Mouse (Mus musculus) myocyte (in vitro differentiated cells): ENCODE results near the gene Map2k2. TPM values are rescaled to one million over a fixed set of nuclear protein-coding genes. Genes with fewer than 3 reads are reported as not detected.

Experiments used
- H3K27me3 ChIP-seq: one replicate; pipeline ENCODE4 v1.6.1; 2011; ENCODE audit not compliant: control insufficient read depth, insufficient read depth, insufficient read length
- H3K36me3 ChIP-seq: one replicate; pipeline ENCODE4 v1.6.1; 2011; ENCODE audit not compliant: control insufficient read depth, insufficient read depth
- H3K4me2 ChIP-seq: one replicate; pipeline ENCODE4 v1.6.1; 2011; ENCODE audit warnings: low read depth, control low read depth
- H3K4me3 ChIP-seq: one replicate; pipeline ENCODE4 v1.5.1; 2011; ENCODE audit warnings: mild to moderate bottlenecking, control low read depth, moderate library complexity
- H3K79me2 ChIP-seq: one replicate; pipeline ENCODE4 v1.6.1; 2011; ENCODE audit not compliant: control insufficient read depth, insufficient read depth
- H3ac ChIP-seq: one replicate; pipeline ENCODE4 v1.6.1; 2011; ENCODE audit not compliant: control insufficient read depth, insufficient read length
- CEBPB ChIP-seq: IDR thresholded peaks from 2 replicates; pipeline ENCODE4 v1.6.1; 2011; ENCODE audit warnings: mild to moderate bottlenecking, moderate library complexity; ENCODE audit not compliant: poor library complexity, insufficient read depth, severe bottlenecking
- E2F4 ChIP-seq: IDR thresholded peaks from one replicate; pipeline ENCODE4 v1.6.1; 2011; ENCODE audit warnings: mild to moderate bottlenecking, control low read depth, moderate library complexity; ENCODE audit not compliant: insufficient read depth
- MAX ChIP-seq: IDR thresholded peaks from one replicate; pipeline ENCODE4 v1.6.1; 2011; ENCODE audit warnings: low read depth, mild to moderate bottlenecking, control low read depth
- MYOD1 ChIP-seq, 3 experiments: IDR thresholded peaks; one replicate each; pipeline ENCODE4 v1.6.1; 2011; ENCODE audit warnings: control low read depth in 2 of 3, low read depth in 2 of 3, mild to moderate bottlenecking in 2 of 3, moderate library complexity in 1 of 3; ENCODE audit not compliant: insufficient read length in 2 of 3, control insufficient read depth in 1 of 3
- MYOG ChIP-seq, 3 experiments: IDR thresholded peaks; one replicate each; pipeline ENCODE4 v1.6.1; 2011; ENCODE audit warnings: control low read depth in 2 of 3, low read depth in 2 of 3, mild to moderate bottlenecking in 2 of 3; ENCODE audit not compliant: insufficient read length in 2 of 3, control insufficient read depth in 1 of 3, insufficient read depth in 1 of 3
- POLR2A ChIP-seq: IDR thresholded peaks from one replicate; pipeline ENCODE4 v1.6.1; 2011; ENCODE audit warnings: low read depth, mild to moderate bottlenecking, control low read depth, moderate library complexity; ENCODE audit not compliant: insufficient read length
- POLR2AphosphoS2 ChIP-seq: IDR thresholded peaks from one replicate; pipeline ENCODE4 v1.6.1; 2011; ENCODE audit warnings: low read depth, control low read depth; ENCODE audit not compliant: insufficient read length
- REST ChIP-seq: IDR thresholded peaks from one replicate; pipeline ENCODE4 v1.6.1; 2011; ENCODE audit warnings: mild to moderate bottlenecking, control low read depth, moderate library complexity; ENCODE audit not compliant: insufficient read depth, insufficient read length
- SRF ChIP-seq: IDR thresholded peaks from one replicate; pipeline ENCODE4 v1.6.1; 2011; ENCODE audit warnings: low read depth; ENCODE audit not compliant: control insufficient read depth, insufficient read length
- TCF12 ChIP-seq: IDR thresholded peaks from one replicate; pipeline ENCODE4 v1.6.1; 2011; ENCODE audit warnings: mild to moderate bottlenecking, control low read depth; ENCODE audit not compliant: poor library complexity, insufficient read depth, severe bottlenecking
- TCF3 ChIP-seq: IDR thresholded peaks from one replicate; pipeline ENCODE4 v1.6.1; 2011; ENCODE audit warnings: low read depth, control low read depth; ENCODE audit not compliant: insufficient read length
- USF1 ChIP-seq: IDR thresholded peaks from one replicate; pipeline ENCODE4 v1.6.1; 2011; ENCODE audit warnings: low read depth, mild to moderate bottlenecking, control low read depth, moderate library complexity
- polyA plus RNA-seq: library from polyadenylated mRNA; unstranded; fragments of >200 nt; fragmentation: generic; extraction: Trizol; gene quantifications from one replicate; pipeline ENCODE4 v1.2.1, GENCODE M21; 2012; ENCODE audit warnings: missing spikeins

Gene Map2k2
- polyA plus RNA-seq, 1 experiment: 126 TPM

DNA sequence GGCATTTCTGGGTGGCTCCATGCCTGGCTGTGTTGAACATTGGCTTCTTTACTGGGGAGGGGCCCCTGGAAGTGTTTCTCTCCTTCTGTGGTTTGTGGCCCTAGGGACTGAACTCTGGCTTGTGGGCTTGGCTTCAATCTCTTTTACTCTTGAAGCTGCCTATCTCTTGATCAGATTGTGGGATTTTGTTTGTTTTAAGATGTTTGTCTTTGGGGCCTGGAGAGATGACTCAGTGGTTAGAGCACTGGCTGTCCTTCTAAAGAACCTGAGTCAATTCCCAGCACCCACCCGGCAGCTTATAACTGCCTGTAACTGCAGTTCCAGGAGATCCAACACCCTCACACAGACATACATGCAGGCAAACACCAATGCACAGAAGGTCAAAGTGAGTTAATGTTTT lies 29.4 kb upstream of the Map2k2 start:
- TF ChIP-seq MAX (no peak), TCF3 (no peak), MYOG (IDR thresholded peaks at IDR 0.05; ENCODE audit: control insufficient read depth in 1 of 3, insufficient read depth in 1 of 3, insufficient read length in 2 of 3, low read depth in 2 of 3) (no peak)
- Histone ChIP-seq H3K4me3 (no peak overlapping the region), H3K4me2 (no peak overlapping the region), H3ac (no peak overlapping the region), H3K79me2 (peaks cover 1% of the 10 kb centered on the region), H3K27me3 (no peaks in the 10 kb centered on the region), H3K36me3 (peaks cover 4% of the 10 kb centered on the region)

DNA sequence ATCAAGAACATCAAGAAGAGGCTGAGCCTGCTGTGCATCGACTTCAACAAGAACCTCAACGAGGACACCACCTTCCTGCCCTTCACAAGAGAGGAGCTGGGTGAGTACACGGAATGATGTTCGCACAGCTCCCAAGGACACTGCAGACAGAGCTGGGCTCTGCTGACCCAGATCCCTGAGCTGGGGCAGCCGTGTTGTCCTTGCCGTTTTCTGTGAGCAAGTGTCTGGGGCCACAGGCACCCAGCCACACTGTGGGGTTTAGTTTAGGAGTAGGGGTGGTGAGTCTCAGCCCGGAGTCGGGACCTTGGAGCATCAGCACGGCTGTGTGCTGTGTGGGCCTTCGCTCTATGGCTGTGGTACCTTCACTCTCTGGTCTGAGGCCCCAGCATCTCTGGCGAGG lies 27.8 kb upstream of the Map2k2 start:
- no peak overlapping the region for H3ac ChIP-seq
- H3K4me2 ChIP-seq: no peak overlapping the region
- no peaks in the 10 kb centered on the region for H3K27me3 ChIP-seq
- no peak overlapping the region for H3K4me3 ChIP-seq
- no peaks in the 10 kb centered on the region for H3K79me2 ChIP-seq
- peaks cover 8% of the 10 kb centered on the region for H3K36me3 ChIP-seq
- TF ChIP-seq E2F4: no peak
- no peak for TF ChIP-seq POLR2A
- TF ChIP-seq TCF12: no peak
- no peak for TF ChIP-seq CEBPB
- TF ChIP-seq SRF: no peak
- no peak for TF ChIP-seq MAX
- no peak for TF ChIP-seq MYOD1 (IDR thresholded peaks at IDR 0.05; ENCODE audit: control insufficient read depth in 1 of 3, insufficient read length in 2 of 3, low read depth in 2 of 3)
- TF ChIP-seq MYOG (IDR thresholded peaks at IDR 0.05; ENCODE audit: control insufficient read depth in 1 of 3, insufficient read depth in 1 of 3, insufficient read length in 2 of 3, low read depth in 2 of 3): peak in 1 of 3 experiments; percentile 2

DNA sequence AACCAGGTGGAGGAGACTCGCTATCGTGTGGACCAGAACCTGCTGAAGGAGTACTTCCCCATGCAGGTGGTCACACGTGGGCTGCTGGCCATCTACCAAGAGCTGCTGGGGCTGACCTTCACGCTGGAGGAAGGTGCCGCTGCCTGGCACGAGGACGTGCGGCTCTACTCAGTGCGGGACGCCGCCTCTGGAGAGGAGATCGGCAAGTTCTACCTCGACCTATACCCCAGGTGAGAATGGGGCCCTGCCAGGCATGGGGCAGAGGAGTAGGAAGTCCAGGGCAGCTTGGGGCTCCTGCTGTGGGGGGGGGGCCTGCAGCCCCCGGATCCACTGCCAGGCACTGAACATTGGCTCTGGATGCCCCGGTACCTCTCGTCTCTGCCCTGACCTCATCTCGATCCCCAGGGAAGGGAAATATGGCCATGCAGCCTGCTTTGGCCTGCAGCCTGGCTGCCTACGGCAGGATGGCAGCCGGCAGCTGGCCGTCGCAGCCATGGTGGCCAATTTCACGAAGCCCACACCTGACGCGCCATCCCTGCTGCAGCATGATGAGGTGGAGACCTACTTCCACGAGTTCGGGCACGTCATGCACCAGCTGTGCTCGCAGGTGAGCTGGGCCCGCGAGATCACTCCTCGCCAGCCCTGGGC lies 25.6 kb upstream of the Map2k2 start:
- Histone ChIP-seq H3K4me3 (no peak overlapping the region), H3K4me2 (no peak overlapping the region), H3K79me2 (no peaks in the 10 kb centered on the region), H3K36me3 (peaks cover 4% of the 10 kb centered on the region), H3ac (no peak overlapping the region), H3K27me3 (no peaks in the 10 kb centered on the region)
- TF ChIP-seq POLR2A (no peak), USF1 (no peak), REST (no peak), MYOG (IDR thresholded peaks at IDR 0.05; ENCODE audit: control insufficient read depth in 1 of 3, insufficient read depth in 1 of 3, insufficient read length in 2 of 3, low read depth in 2 of 3) (no peak), MAX (no peak), POLR2AphosphoS2 (no peak), MYOD1 (IDR thresholded peaks at IDR 0.05; ENCODE audit: control insufficient read depth in 1 of 3, insufficient read length in 2 of 3, low read depth in 2 of 3) (no peak)

DNA sequence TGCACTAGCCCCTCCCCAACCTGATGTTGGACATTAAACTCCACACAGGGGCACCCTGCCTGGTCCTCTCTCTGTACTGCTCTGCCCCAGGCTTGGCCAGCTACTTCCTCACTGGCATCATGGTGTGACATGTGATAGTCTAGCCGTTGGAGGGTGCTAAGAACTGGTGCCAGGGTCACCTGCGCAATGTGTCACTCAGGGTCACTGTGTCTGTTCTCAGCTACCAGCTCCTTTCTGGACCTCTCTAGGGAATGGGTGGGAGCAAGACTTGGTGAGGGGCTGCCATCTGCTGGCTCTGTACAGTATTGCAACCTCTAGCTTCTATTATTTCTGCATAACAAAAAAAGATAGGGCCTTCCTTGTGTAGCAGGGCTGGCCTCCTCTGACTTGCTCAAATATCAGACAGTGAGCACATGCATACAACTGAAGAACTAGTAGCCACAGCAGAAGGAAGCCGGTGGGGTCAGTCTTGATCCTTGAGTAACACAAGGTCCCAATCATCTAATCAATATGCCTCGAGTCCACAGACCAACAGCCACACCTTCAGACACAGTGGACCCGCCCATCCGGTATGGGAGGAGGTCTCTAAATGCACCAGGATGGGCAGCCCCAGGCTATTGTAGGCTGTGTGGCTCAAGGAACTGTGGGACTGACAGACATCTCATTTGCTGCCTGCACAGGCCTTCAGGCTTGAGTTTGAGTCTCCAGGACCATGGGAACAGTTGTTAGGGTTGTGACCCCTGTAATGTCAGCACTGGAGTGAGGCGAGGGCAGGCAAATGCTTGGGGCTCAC lies 23.4 kb upstream of the Map2k2 start:
- Histone ChIP-seq H3K4me3 (no peak overlapping the region), H3K27me3 (no peaks in the 10 kb centered on the region), H3K36me3 (peaks cover 4% of the 10 kb centered on the region), H3ac (no peak overlapping the region), H3K4me2 (no peak overlapping the region), H3K79me2 (no peaks in the 10 kb centered on the region)
- TF ChIP-seq REST: no peak
- TF ChIP-seq USF1: no peak
- TF ChIP-seq POLR2AphosphoS2: no peak
- no peak for TF ChIP-seq MYOG (IDR thresholded peaks at IDR 0.05; ENCODE audit: control insufficient read depth in 1 of 3, insufficient read depth in 1 of 3, insufficient read length in 2 of 3, low read depth in 2 of 3)
- TF ChIP-seq TCF12: no peak
- TF ChIP-seq POLR2A: no peak
- no peak for TF ChIP-seq MAX
- TF ChIP-seq SRF: no peak
- TF ChIP-seq CEBPB: no peak
- TF ChIP-seq E2F4: no peak
- no peak for TF ChIP-seq TCF3
- no peak for TF ChIP-seq MYOD1 (IDR thresholded peaks at IDR 0.05; ENCODE audit: control insufficient read depth in 1 of 3, insufficient read length in 2 of 3, low read depth in 2 of 3)

DNA sequence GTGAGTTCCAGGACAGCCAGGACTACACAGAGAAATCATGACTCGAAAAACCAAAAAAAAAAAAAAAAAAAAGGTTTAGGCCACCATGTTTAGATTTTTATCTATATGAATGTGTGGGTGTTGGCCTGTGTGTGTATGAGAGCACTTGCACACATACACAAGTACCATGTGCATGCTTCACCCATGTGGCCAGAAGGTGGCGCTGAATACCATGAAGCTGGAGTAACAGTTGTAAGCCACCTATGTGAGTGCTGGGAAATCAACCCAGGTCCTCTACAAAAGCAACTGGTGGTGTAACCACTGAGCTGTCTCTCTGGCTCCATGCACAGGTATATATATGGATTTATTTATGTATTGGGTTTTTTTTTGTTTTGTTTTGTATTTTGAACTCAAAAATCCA lies 18.7 kb upstream of the Map2k2 start:
- Histone ChIP-seq H3K79me2 (no peaks in the 10 kb centered on the region), H3K27me3 (no peaks in the 10 kb centered on the region), H3K36me3 (peaks cover 1% of the 10 kb centered on the region), H3K4me2 (no peak overlapping the region), H3K4me3 (no peak overlapping the region), H3ac (no peak overlapping the region)
- TF ChIP-seq TCF3 (no peak), USF1 (no peak), E2F4 (no peak), MAX (no peak), REST (no peak), POLR2AphosphoS2 (no peak), TCF12 (no peak), POLR2A (no peak), MYOG (IDR thresholded peaks at IDR 0.05; ENCODE audit: control insufficient read depth in 1 of 3, insufficient read depth in 1 of 3, insufficient read length in 2 of 3, low read depth in 2 of 3) (no peak), MYOD1 (IDR thresholded peaks at IDR 0.05; ENCODE audit: control insufficient read depth in 1 of 3, insufficient read length in 2 of 3, low read depth in 2 of 3) (no peak), SRF (no peak), CEBPB (no peak)
